Mouse (Mus musculus): ENCODE data around the gene Olfr74.
"Not testable (repeated sequence)": the region's sequence is repeated elsewhere in the genome, so short reads cannot be mapped to it uniquely, and the experiment has no call there.

Gene Olfr74

DNA sequence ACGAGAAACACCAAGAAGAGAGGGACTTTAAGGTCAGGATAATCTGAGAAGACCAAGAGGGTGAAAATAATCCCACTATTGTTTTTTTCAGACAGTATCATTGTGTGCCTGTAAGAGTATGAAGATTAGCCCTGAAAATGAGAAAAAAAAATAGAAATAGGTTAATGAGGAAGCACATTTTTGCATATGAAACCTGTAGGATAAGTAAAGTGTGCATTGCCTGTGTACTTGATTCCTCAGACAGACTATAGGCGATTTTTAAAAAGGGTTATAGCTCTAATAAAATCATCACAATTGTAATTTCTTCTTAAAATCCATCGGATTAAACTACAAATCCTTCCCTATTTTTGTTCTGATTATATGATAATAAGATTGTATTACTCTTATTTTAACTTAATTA, at the start of gene Olfr74:
Gene Olfr74 (minus strand): TSS at position 101 of the 400 bp plus-strand sequence.
- DNase-seq (ENCODE audit: low spot score) = no peak

DNA sequence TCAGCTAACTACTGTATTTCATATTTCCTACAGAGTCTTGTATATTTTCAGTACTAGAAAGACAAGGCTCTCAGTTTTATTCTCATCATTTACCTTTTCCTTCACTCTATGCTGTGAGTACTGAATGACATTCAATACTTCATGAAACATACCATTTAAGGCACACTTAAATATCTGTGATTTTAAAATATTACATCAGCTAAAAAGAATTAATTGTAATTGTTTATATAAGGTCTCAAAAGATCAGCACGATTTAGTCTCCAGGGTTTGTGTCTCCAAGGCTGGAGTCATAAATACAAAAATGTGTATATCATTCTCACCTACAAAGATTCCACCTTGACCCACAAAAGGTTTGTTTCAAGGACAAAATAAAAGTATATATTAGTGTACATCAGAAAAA, 48.0 kb upstream of the Olfr74 start, which contains the start of gene Olfr1161:
Gene Olfr1161 (plus strand): TSS at position 301 of the 400 bp plus-strand sequence.
- DNase-seq (ENCODE audit: low spot score) = not testable (repeated sequence)

DNA sequence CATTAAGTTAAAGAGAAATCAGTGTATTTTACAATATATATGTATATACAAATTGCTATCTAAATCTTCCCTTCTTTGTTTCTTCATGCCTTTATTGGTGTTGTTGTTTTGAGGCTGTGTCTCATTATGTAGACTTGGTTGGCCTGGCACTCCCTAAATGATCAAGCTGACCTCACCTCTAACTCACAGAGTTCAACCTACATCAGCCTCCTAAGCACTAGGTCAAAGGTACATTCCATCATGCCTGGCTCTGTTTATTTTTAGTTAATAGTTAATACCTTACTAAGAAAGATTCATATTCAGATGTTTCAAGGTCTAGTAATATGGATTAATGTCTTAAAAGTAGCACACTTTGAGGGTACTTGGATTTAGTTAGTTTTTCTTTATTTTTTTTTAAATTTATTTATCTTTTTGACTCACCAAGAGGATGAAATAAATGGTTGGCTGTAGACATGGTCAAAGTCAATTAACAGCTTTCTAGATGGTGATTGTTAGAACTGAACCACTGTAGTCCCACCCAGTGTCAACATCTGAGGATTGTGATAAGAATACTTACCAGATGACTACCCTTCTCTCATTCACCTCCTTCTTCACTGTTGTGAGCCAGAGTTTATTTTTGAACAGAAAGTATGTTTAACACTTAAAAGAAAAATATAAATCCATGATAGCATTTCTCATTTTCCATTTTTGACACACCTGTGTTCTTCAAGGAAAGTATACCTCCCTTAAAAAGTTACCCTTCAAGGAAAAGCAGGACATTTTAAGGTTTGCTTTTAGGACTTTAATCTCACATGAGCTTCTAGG, 33.3 kb upstream of the Olfr74 start, which contains the start of gene Olfr1160:
Gene Olfr1160 (minus strand): TSS at position 754 of the 804 bp plus-strand sequence.
- DNase-seq (ENCODE audit: low spot score) = no peak

DNA sequence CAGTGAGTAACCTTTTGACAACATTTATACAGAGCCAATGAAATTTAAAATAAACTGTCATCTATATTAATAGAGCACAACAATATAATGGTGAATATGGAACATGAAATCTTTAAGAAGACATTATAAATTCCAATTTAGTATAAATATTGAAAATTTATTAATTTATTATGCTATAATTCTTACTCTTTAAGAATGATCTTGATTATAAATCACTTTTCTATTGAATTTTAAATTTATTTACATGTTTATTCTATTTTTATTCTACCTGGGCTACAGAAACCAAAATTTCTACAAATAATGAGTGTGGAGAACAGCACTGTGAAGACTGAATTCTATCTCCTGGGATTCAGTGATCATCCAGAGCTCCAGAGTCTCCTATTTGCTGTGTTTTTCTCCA, 15.3 kb upstream of the Olfr74 start, which contains the start of gene Olfr1158:
Gene Olfr1158 (plus strand): TSS at position 301 of the 400 bp plus-strand sequence.
- DNase-seq (ENCODE audit: low spot score) = no peak

DNA sequence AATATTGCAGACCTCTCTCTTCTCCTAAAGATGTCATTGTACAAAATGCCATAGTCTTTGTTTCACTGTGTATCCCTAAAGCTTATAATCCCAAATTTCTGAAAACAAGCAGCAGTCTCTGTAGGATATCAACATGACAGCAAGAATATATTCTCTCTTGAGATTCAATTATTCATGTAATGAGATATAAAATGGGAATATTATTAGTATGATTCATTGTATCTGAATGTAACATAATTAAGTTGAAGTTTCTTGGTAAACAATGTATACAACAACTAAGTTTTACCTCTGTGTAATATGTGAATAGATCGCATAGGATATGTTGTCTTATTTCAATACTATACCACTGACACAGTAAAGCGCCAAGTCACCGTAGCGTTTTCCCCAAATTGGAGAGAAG, 6.3 kb downstream of the Olfr74 start, which contains the start of gene Olfr1157:
Gene Olfr1157 (minus strand): TSS at position 101 of the 400 bp plus-strand sequence.
- no peak for DNase-seq (ENCODE audit: low spot score)

DNA sequence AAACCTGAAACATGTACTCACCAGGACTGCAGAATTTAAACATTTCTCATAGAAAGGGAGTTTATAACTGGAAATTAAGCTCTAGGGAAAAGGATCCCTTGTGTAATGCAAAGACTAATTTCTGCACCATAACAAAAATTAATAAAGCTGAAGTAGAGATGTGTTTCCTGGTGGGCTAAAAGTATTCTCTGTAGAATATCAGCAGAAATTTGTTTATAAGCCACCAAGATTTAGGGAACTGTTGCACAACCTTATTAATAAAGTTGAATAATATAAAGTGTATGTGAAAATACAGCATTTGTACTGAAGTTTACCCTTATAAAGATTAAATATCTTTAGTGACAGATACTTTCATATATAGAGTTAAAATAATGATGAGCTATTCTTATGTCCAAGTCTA, 21.5 kb downstream of the Olfr74 start, which contains the start of gene Olfr1156:
Gene Olfr1156 (minus strand): TSS at position 101 of the 400 bp plus-strand sequence.
- DNase-seq (ENCODE audit: low spot score) = no peak

GRCm38 (mm10) chr2:87945037-87945436, 29.4 kb downstream of the Olfr74 start, which contains the start of gene Olfr1155:
Olfr1155 (minus strand) TSS chr2:87945137.
- DNase-seq (ENCODE audit: low spot score) = no peak

Data from ovary, postnatal 10 days (tissue).